Mouse (Mus musculus) naive thymus-derived CD4-positive, alpha-beta T cell, adult 2 months (primary cell): ENCODE results near the gene Cypt15.
"Not testable (repeated sequence)": the region's sequence is repeated elsewhere in the genome, so short reads cannot be mapped to it uniquely, and the experiment has no call there.

Source experiments
- DNase-seq: peaks from one replicate; pipeline ENCODE4 v3.0.0-alpha.2; 2011; ENCODE audit warnings: low read depth

Cypt15 gene

DNA sequence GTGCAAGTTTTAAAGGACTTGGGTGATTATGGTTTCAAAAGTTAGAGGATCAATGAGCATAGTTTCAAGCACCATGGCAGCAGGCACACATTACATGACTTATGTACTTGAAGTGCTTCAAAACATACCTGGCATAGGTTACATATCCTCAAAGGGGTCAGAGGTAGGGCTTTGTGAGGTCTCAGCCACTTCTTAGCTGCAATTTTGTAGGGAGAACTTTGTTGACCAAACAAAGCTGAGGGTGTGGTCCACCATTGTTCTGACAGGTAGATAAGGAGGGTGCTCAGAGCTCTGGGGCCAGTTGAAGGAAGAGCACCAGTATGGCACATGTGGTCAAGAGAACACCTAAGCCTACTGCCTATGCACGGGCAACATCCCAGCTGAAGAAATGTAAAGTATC, at the start of gene Cypt15:
Gene Cypt15, plus strand, starts transcription at position 301 of the 400 bp plus-strand sequence.
- not testable (repeated sequence) for DNase-seq

DNA sequence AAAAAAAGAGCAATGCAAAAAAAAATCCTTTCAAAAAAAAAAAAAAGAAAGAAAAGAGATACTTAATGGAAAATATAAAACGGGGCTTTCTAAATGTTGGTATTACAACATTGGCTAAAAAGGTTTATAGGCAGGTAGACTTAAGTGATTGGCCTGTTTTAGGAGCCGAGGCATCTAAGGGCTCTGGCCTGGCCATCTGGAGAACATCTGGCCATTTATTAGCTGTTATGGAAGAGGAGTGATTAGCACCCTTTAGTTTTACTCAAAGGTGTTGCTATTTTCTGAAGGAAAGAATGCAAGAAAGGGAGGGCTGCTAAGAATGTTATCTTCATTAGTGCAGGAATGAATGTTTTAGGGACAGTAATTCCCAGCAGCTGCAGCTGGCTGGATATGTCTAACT, 24.9 kb downstream of the Cypt15 start:
- DNase-seq: no peak

DNA sequence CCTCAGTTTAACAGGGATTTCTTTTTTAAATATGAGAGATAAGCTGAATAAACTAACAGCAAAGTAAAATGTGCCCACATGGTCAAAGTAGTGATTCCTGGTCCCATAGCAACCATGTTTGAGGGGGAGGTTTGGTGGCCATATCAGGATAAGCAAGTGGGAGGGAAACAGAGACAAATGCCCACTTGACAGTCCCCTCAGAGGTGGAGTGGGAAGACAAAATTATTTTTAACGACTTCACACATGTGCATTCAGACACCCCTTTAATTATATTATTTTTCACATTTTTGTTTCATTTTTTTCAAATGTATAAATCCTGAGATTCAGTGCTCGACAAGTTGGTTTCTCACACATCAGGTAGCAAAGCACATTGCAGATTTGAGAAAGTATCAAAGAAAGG, 32.8 kb downstream of the Cypt15 start:
- no peak for DNase-seq

DNA sequence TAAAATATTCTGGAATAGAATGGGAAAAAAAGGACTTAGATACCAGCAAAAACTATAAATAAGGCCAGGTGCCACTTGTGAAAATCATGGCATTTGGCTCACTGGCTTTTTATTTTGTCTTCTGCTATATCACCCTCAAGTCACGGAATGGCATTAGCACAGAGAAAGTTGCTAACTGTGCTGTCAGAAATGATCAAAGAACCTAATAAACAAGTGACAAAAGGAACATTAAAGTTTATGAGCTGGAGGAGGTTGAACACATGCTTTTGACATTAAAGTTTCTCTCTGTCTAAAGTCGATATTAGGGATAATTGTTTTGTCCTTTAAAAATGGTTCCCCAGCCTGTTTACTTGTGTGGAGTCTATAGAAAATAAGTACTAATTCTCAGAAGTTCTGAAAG, 37.7 kb downstream of the Cypt15 start:
- no peak for DNase-seq
